Comparison of ENCODE assay signal across 8 mouse cellular contexts in the genomic region with DNA sequence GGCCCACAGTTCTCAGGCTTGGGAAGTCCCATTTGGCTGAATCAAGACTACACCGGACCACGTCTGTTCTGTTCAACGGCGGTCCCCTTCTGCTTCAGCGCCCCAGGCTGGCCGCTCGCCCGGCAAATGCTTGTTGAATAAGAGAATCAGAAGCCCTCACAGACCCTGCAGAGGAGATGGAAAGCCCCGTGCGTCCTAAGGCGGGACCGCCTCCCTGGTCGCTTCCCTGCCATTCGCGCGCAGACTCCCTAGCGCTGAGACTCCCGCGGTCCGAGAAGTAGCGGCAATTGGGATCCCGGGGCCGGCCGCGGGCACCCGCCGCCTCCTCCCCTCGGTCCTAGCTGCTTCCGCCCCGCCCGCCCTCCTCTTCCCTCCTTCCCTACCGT. TPM values are rescaled to one million over a fixed set of nuclear protein-coding genes. Genes with fewer than 3 reads are reported as not detected.
DNase-seq lines count a peak whose midpoint lies in the region; ATAC-seq and TF ChIP-seq lines count a peak whose summit lies in the region.

A gene (plus strand): TSS at position 251 of the 386 bp plus-strand sequence.

- no peak for TF ChIP-seq CTCF in forebrain, postnatal 0 days (IDR thresholded peaks at IDR 0.05; ENCODE audit: low read depth)

- H3K4me1 ChIP-seq in forebrain, postnatal 0 days (ENCODE audit: insufficient read depth): peaks cover 38% of the 10 kb centered on the region
- H3K4me1 ChIP-seq in hindbrain, embryonic 15.5 days (replicated peaks): peaks cover 68% of the 10 kb centered on the region
- peaks cover 22% of the 10 kb centered on the region for H3K4me1 ChIP-seq in stomach, embryonic 14.5 days (ENCODE audit: control insufficient read depth, insufficient read depth, low read length)

- peak within 1 kb of the TSS; percentile 97 for H3K27ac ChIP-seq in forebrain, postnatal 0 days (ENCODE audit: low read depth, low read length)
- H3K27ac ChIP-seq in hindbrain, embryonic 15.5 days (replicated peaks): peak within 1 kb of the TSS; percentile 95
- H3K27ac ChIP-seq in stomach, embryonic 14.5 days (ENCODE audit: low read length): peak within 1 kb of the TSS; percentile 92

- H3K9ac ChIP-seq in forebrain, postnatal 0 days: peak within 1 kb of the TSS; percentile 98
- H3K9ac ChIP-seq in hindbrain, embryonic 15.5 days: peak within 1 kb of the TSS; percentile 93
- peak within 1 kb of the TSS; percentile 72 for H3K9ac ChIP-seq in stomach, embryonic 14.5 days (replicated peaks; ENCODE audit: low read depth, low read length)

- H3K9me3 ChIP-seq in forebrain, postnatal 0 days (ENCODE audit: low read length): no peaks in the 10 kb centered on the region
- no peaks in the 10 kb centered on the region for H3K9me3 ChIP-seq in hindbrain, embryonic 15.5 days
- H3K9me3 ChIP-seq in stomach, embryonic 14.5 days (ENCODE audit: control insufficient read depth, low read depth, low read length): no peaks in the 10 kb centered on the region

- peak; percentile 12 for DNase-seq in thymus, postnatal 0 days (ENCODE audit: low spot score)
- DNase-seq in thymus, adult 18-20 months: no peak
- peak; percentile 84 for DNase-seq in cerebellum, adult 9-10 months
- peak; percentile 89 for DNase-seq in forebrain, postnatal 0 days
- peak; percentile 74 to 81 for DNase-seq in left cerebral cortex, postnatal 14 days (ENCODE audit: low spot score in 2 of 2)

- peak within 1 kb of the TSS; percentile 71 for H3K4me2 ChIP-seq in forebrain, postnatal 0 days (ENCODE audit: low read depth)
- peak within 1 kb of the TSS; percentile 92 for H3K4me2 ChIP-seq in hindbrain, embryonic 15.5 days
- H3K4me2 ChIP-seq in stomach, embryonic 14.5 days (replicated peaks; ENCODE audit: low read depth, low read length): peak within 1 kb of the TSS; percentile 62

- peak within 1 kb of the TSS; percentile 90 for H3K4me3 ChIP-seq in forebrain, postnatal 0 days (ENCODE audit: low read depth, low read length)
- peak within 1 kb of the TSS; percentile 76 for H3K4me3 ChIP-seq in hindbrain, embryonic 15.5 days
- peak within 1 kb of the TSS; percentile 67 for H3K4me3 ChIP-seq in stomach, embryonic 14.5 days (ENCODE audit: low read depth, low read length)

- under 1% methylated on average over 25 of the region's 32 CpGs for WGBS in forebrain, postnatal 0 days
- 0% methylated on average over 31 of the region's 32 CpGs for WGBS in hindbrain, embryonic 15.5 days
- WGBS in stomach, embryonic 14.5 days: under 1% methylated on average over 31 of the region's 32 CpGs

- intact Hi-C loops in left cerebral cortex, postnatal 14 days (cut with DNase I): no loop called here

- peaks cover 20% of the 10 kb centered on the region for H3K36me3 ChIP-seq in forebrain, postnatal 0 days (ENCODE audit: insufficient read depth)
- peaks cover 11% of the 10 kb centered on the region; the same call in 1 of the 2 replicates for H3K36me3 ChIP-seq in hindbrain, embryonic 15.5 days
- peaks cover 14% of the 10 kb centered on the region; the same call in 1 of the 2 replicates for H3K36me3 ChIP-seq in stomach, embryonic 14.5 days (ENCODE audit: control insufficient read depth, insufficient read depth, low read length)

- no peaks in the 10 kb centered on the region for H3K27me3 ChIP-seq in forebrain, postnatal 0 days (ENCODE audit: insufficient read depth, low read length)
- no peaks in the 10 kb centered on the region for H3K27me3 ChIP-seq in hindbrain, embryonic 15.5 days
- no peaks in the 10 kb centered on the region for H3K27me3 ChIP-seq in stomach, embryonic 14.5 days (ENCODE audit: control insufficient read depth, insufficient read depth, low read length)

- peak; percentile 88 for ATAC-seq in forebrain, postnatal 0 days
- ATAC-seq in hindbrain, embryonic 15.5 days (ENCODE audit: low FRiP score, low read depth): peak; percentile 75
- ATAC-seq in megakaryocyte, adult 5-6 weeks (ENCODE audit: poor library complexity, severe bottlenecking): peak; percentile 26; the same call in 1 of the 2 replicates
- peak; percentile 73; the same call in 1 of the 2 replicates for ATAC-seq in stomach, embryonic 14.5 days (ENCODE audit: insufficient number of reproducible peaks, insufficient read depth, low FRiP score, low read depth)

RNA-seq across cellular contexts. Expression of the gene that starts here (rescaled TPM):
- polyA plus RNA-seq in thymus, postnatal 0 days (2015; fragmentation: Nextera tagmentation; extraction: Ambion mirVana): 6.7 and 7.0 TPM in 2 replicates
- total RNA-seq in forebrain, postnatal 0 days (2014; rRNA removed): 145 and 150 TPM in 2 replicates
- polyA plus RNA-seq in forebrain, postnatal 0 days (2015; fragmentation: Nextera tagmentation; extraction: Ambion mirVana): 113 and 130 TPM in 2 replicates
- 146 and 176 TPM in 2 replicates for polyA plus RNA-seq in hindbrain, embryonic 15.5 days (2015; fragmentation: Nextera tagmentation; extraction: Ambion mirVana)
- total RNA-seq in left cerebral cortex, postnatal 14 days (2021): 10 to 100 TPM; 48.5 to 52.2 TPM
- total RNA-seq in megakaryocyte, adult 5-6 weeks (2015): 0.74 and 1.0 TPM in 2 replicates
- total RNA-seq in megakaryocyte, adult 5-6 weeks (2017): 0.18 and 0.69 TPM in 2 replicates
- polyA plus RNA-seq in stomach, embryonic 14.5 days (2014; fragmentation: Nextera tagmentation; extraction: Ambion mirVana): 22.8 and 24.5 TPM in 2 replicates

Comparison
In these comparisons a context has a peak if more than half of its experiments do, and no peak if none do; other contexts are left out.
1. RNA of the gene that starts here (total RNA-seq): 145 to 150 TPM in forebrain, postnatal 0 days and 48.5 to 52.2 TPM in left cerebral cortex, postnatal 14 days; 0.18 to 1.0 TPM in megakaryocyte, adult 5-6 weeks; every median in the first group is over 10 times any median in the second.
2. DNase-seq: peak in thymus, postnatal 0 days (single experiment), cerebellum, adult 9-10 months (single experiment), forebrain, postnatal 0 days (single experiment) and left cerebral cortex, postnatal 14 days (2 of 2); none in thymus, adult 18-20 months (0 of 2).
3. ATAC-seq: peak in every context shown above with its lines; median percentile 88 in forebrain, postnatal 0 days; 75 in hindbrain, embryonic 15.5 days; 73 in stomach, embryonic 14.5 days; 26 in megakaryocyte, adult 5-6 weeks.
4. Peak in every context shown above with its lines, with median percentiles within 50 percentile points of each other: H3K27ac ChIP-seq, H3K4me2 ChIP-seq, H3K4me3 ChIP-seq and H3K9ac ChIP-seq.